Mouse (Mus musculus): ENCODE results near the gene Ptges2.
A peak's percentile ranks its signal among the peaks of the same experiment; 100 is the strongest.

The Ptges2 gene

GRCm38 (mm10) chr2:32375317-32375940, 20.3 kb upstream of the Ptges2 start:
- no peak for DNase-seq (ENCODE audit: low read depth, low spot score)

DNA sequence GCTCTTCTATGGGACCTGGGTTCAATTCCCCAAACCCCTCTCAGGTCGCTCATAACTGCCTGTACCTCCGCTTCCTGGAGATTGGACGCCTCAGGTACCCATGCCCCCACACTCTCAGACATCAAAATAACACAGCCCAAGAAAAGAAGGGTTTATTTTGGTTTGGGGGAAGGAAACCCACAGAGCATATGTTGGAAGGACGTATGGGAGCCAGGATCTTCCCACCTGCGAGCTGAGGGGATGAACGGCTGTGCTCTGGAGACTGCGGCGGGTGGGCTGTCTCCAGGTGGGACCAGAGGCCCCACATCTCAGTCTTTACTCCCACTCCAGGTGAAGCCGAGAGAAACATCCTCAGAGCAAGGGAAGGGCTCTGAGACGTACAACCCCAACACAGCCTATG, 18.7 kb upstream of the Ptges2 start:
- DNase-seq (ENCODE audit: low read depth, low spot score), result no peak

GRCm38 (mm10) chr2:32380001-32380500, 15.6 kb upstream of the Ptges2 start:
- DNase-seq (ENCODE audit: low read depth, low spot score), result no peak

DNA sequence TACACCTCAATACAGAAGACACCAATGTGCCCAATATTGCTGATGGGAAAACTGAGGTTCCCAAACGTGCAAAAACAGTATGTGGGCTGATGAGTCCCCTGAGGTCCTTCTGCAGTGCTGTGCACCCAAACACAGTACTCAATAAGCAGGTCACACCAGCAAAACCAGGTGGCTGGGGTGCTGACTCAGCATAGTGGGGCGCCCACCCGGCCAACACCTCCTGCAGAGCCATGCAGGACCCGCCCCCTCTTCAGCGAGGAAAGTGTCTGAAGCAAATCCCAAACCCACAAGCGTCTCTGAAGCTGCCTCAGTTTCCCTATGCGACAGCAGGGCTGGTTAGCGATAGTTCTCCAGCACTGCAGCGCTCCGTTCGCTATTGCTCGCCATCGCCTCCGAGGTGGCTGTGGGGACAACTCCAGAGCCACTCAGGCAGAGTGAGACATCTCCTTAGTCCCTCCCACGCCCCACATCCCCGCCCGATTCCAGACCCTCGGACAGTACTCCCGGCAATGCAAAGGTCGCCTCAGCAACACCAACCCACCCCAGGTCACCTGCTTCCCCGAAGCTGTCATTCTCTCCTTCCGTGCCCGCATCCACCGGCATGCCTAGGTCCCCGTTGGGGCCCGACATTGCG, 14.4 kb upstream of the Ptges2 start:
- DNase-seq (ENCODE audit: low read depth, low spot score), result no peak

DNA sequence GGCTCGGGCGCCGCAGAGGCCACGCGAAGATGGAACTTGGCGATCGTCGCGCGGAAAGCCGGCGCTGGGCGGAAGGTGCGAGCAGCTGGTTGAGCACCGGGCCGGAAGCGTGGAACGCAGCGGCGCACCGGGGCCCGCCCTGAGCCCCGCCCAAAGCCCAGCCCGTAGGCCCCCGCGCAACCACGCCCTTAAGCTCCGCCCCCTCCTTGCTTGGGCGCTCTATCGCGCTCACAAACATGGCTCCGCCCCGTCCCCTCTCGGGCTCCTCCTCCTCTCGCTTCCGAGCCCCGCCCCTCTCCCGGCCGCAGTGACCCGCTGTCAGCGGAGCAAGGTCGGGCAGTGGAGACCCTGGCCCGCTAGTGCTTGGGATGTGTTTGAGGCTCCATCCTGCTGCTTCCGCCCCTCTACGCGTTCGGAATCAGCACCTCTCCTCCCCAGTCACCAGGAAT, 13.9 kb upstream of the Ptges2 start, which contains the start of gene 1110008P14Rik:
1110008P14Rik (minus strand) TSS at position 164 of the 449 bp plus-strand sequence.
- peak; percentile 97 for DNase-seq (ENCODE audit: low read depth, low spot score)

- no peak for DNase-seq (ENCODE audit: low read depth, low spot score)
Observed at GRCm38 (mm10) chr2:32382689-32383088, 13.0 kb upstream of the Ptges2 start.

DNA sequence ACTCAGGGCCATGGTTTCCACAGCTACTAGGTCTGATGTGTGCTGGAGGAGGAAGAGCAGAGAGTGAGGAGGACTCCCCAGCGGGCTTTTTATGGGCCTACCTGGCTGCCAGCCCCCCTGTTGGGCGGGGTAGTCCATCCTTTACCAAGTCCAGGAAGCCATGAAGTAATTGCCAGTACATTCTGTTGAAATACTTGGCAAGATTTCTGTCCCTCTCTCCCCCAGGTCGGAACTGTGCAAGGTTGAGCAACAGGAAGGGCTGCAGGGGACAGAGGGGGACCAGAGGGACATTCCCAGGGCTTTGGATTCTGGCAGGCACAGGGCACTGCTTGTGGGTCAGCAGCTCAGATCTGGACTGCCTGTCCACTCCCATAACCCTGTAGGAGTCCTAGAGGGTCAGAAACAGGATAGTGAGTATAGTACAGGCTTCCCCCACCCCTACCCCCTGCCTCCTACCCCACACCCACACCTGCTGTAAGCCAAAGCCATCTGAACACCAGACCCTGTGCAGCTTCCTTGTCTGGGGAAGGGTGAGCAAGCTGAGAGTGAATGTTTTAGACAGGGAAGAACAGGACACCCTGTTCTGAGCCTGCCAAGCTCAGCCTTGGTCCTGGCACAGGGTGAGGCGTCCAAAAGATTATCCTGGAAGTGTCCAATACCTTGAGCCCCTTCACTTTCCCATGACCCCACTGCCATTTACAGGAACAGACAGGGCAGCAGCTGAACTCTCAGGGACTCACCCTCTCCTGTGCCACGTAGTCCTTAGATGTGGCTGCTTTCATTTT, 7.8 kb upstream of the Ptges2 start, which contains the start of gene Lcn2:
Lcn2 (minus strand) TSS at position 547 of the 785 bp plus-strand sequence.
- no peak for DNase-seq (ENCODE audit: low read depth, low spot score)

DNA sequence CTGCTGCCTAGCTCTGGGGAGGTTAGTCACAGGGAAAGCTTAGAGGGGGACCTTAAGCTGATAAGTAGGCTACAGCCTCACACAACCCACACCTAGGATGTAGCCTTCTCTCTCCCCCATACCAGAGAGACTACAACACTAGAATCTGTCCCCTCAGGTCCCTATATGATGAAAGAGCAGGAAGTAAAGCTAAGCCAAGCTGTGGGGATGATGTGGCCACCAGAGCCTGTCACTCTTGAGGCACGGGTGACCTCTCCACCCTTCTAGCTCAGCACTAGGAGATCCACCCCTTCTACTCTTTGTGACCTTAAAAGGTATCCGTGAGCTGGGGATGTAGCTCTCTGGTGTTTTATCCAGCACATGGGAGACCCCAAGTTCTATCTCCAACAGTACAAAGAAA, 6.5 kb upstream of the Ptges2 start:
- DNase-seq (ENCODE audit: low read depth, low spot score), result no peak

- DNase-seq (ENCODE audit: low read depth, low spot score), result peak; percentile 83
Observed at GRCm38 (mm10) chr2:32390871-32391270, 4.8 kb upstream of the Ptges2 start.

GRCm38 (mm10) chr2:32392063-32392462, 3.6 kb upstream of the Ptges2 start:
- no peak for DNase-seq (ENCODE audit: low read depth, low spot score)

- peak; percentile 40 for DNase-seq (ENCODE audit: low read depth, low spot score)
Observed at GRCm38 (mm10) chr2:32394973-32395372, 723 bp upstream of the Ptges2 start.

GRCm38 (mm10) chr2:32395946-32396621, 388 bp downstream of the Ptges2 start:
- DNase-seq (ENCODE audit: low read depth, low spot score), result peak; percentile 97

- no peak for DNase-seq (ENCODE audit: low read depth, low spot score)
Observed at GRCm38 (mm10) chr2:32396695-32397094, 999 bp downstream of the Ptges2 start.

GRCm38 (mm10) chr2:32404663-32405062, 9.0 kb downstream of the Ptges2 start:
- DNase-seq (ENCODE audit: low read depth, low spot score), result peak; percentile 97

DNA sequence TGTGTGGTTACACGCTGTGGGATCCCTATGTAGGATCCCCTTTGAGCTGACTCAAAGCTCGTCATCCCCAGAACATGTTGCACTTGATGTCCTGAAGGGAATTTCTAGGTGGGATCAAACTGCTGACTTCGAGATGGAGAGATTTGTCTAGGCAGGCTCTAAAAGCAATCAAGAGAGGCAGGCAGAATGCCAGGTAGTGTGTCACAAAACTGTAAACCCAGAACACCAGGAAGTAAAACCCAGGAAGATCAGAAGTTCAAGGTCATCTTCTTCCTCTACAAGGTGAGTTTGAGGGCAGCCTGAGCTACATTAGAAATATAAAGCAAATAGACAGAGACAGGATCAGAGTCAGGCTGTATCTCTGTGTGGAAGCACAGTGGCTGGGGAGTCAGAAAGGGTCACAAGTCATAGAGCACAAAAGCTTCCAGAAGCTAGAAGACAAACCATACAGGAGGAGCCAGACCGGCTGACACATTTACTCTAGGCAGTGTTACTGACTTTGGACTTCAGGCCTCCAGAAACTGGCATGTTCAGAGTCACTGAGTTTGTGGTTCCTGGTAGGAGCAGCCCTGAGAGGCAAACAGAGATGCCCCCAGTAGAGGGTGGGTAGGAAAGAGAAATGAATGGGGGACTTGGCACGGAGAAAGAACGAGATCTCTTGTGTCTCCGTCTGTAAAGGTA, 11.6 kb downstream of the Ptges2 start:
- DNase-seq (ENCODE audit: low read depth, low spot score), result no peak

GRCm38 (mm10) chr2:32408429-32409424, 13.0 kb downstream of the Ptges2 start:
- DNase-seq (ENCODE audit: low read depth, low spot score), result no peak

DNA sequence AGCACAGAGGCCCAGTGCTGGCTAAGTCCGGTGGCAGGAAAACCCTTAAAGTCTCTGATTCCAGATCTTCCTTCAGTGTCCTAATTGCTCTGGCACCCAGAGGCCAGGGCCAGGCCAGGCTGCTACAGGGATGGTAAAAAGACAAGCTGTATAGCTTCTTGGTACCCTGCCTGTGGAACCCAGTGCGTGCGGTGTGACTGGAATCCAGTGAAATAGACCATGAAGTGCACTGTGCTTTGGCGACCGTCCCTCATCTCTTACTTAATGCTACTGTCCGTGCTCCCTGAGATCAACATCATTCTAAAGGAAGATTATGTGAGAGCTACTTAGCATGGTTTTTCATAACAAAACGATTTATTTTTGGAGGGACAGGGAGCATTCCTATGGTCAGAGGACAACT, 15.7 kb downstream of the Ptges2 start:
- DNase-seq (ENCODE audit: low read depth, low spot score), result no peak

GRCm38 (mm10) chr2:32412742-32413531, 17.2 kb downstream of the Ptges2 start:
- DNase-seq (ENCODE audit: low read depth, low spot score), result no peak

- no peak for DNase-seq (ENCODE audit: low read depth, low spot score)
Observed at GRCm38 (mm10) chr2:32413936-32414335, 18.2 kb downstream of the Ptges2 start.
